Mouse (Mus musculus) MEL (cell line): ENCODE measurements at regions not wholly inside any gene's neighbourhood (a gene's known extent, or its start where the extent isn't known, plus 50 kb on each side); places are given as distances from the start of the nearest gene placed in this dataset.

Experiments
- DNase-seq: peaks from one replicate; pipeline ENCODE4 v3.0.0; 2011; ENCODE audit warnings: low read depth, low spot score
- H3K27ac ChIP-seq: 2 replicates; pipeline ENCODE4 v1.5.1; 2012; ENCODE audit warnings: low read depth, mild to moderate bottlenecking, control low read depth, low read length, moderate library complexity; ENCODE audit not compliant: control insufficient read depth
- H3K27me3 ChIP-seq, 2 experiments: fragments of 150-350 bp in 1 of 2; sonication (generic) in 1 of 2; 2 replicates each; pipeline ENCODE4 v1.6.1; 2012; ENCODE audit warnings: low read length in 2 of 2, mild to moderate bottlenecking in 2 of 2, improper control_type of control experiment in 1 of 2, moderate library complexity in 1 of 2; ENCODE audit not compliant: insufficient read depth in 2 of 2, control insufficient read depth in 1 of 2
- H3K36me3 ChIP-seq, 2 experiments: 2 replicates each; pipeline ENCODE4 v1.6.1; 2012 to 2014; ENCODE audit warnings: low read length in 2 of 2, improper control_type of control experiment in 1 of 2, inconsistent platforms in 1 of 2, mild to moderate bottlenecking in 1 of 2; ENCODE audit not compliant: insufficient read depth in 2 of 2, control insufficient read depth in 1 of 2
- H3K4me1 ChIP-seq, 2 experiments: fragments of 150-350 bp in 1 of 2; sonication (generic) in 1 of 2; 2 replicates each; pipeline ENCODE4 v1.6.1; 2012; ENCODE audit warnings: low read length in 2 of 2, improper control_type of control experiment in 1 of 2, mild to moderate bottlenecking in 1 of 2; ENCODE audit not compliant: insufficient read depth in 2 of 2, control insufficient read depth in 1 of 2
- H3K4me3 ChIP-seq, 2 experiments: fragments of 150-350 bp in 1 of 2; sonication (generic) in 1 of 2; 2 replicates each; pipeline ENCODE4 v1.5.1; 2012; ENCODE audit warnings: low read depth in 2 of 2, low read length in 2 of 2, mild to moderate bottlenecking in 2 of 2, moderate library complexity in 2 of 2, control low read depth in 1 of 2, improper control_type of control experiment in 1 of 2; ENCODE audit not compliant: control insufficient read depth in 1 of 2, insufficient read depth in 1 of 2
- H3K79me2 ChIP-seq: 2 replicates; pipeline ENCODE4 v1.6.1; 2012; ENCODE audit warnings: mild to moderate bottlenecking, low read length, moderate library complexity; ENCODE audit not compliant: control insufficient read depth, poor library complexity, insufficient read depth
- H3K9ac ChIP-seq: 2 replicates; pipeline ENCODE4 v1.6.1; 2012; ENCODE audit warnings: low read depth, mild to moderate bottlenecking, control low read depth, low read length, moderate library complexity; ENCODE audit not compliant: control insufficient read depth, poor library complexity, severe bottlenecking
- H3K9me3 ChIP-seq: fragments of 150-350 bp; sonication (generic); replicated peaks from 2 replicates; pipeline ENCODE4 v1.6.1; 2012; ENCODE audit warnings: mild to moderate bottlenecking, low read length, improper control_type of control experiment, moderate library complexity; ENCODE audit not compliant: insufficient read depth
- CHD1 ChIP-seq: IDR thresholded peaks from 2 replicates; pipeline ENCODE4 v1.6.1; 2012; ENCODE audit warnings: low read depth, mild to moderate bottlenecking, inconsistent platforms, low read length, improper control_type of control experiment
- CTCF ChIP-seq, 3 experiments: IDR thresholded peaks in 2 of 3; conservative IDR thresholded peaks in 1 of 3; 2 replicates each; pipeline ENCODE4 v1.5.1; 2011 to 2012; ENCODE audit warnings: low read length in 3 of 3, low read depth in 2 of 3, mild to moderate bottlenecking in 2 of 3, improper control_type of control experiment in 1 of 3, inconsistent platforms in 1 of 3, mixed read lengths in 1 of 3, moderate library complexity in 1 of 3; ENCODE audit not compliant: control insufficient read depth in 1 of 3, insufficient read depth in 1 of 3, poor library complexity in 1 of 3, severe bottlenecking in 1 of 3
- EP300 ChIP-seq, 2 experiments: IDR thresholded peaks; 2 replicates each; pipeline ENCODE4 v1.6.1; 2011; ENCODE audit warnings: improper control_type of control experiment in 2 of 2, low read length in 2 of 2, low read depth in 1 of 2, mild to moderate bottlenecking in 1 of 2
- ETS1 ChIP-seq: IDR thresholded peaks from 2 replicates; pipeline ENCODE4 v1.6.1; 2012; ENCODE audit warnings: low read depth, mild to moderate bottlenecking, inconsistent platforms, low read length, improper control_type of control experiment, moderate library complexity
- GABPA ChIP-seq: IDR thresholded peaks from 2 replicates; pipeline ENCODE4 v1.6.1; 2012; ENCODE audit warnings: low read depth, mild to moderate bottlenecking, inconsistent platforms, low read length, improper control_type of control experiment, moderate library complexity
- GATA1 ChIP-seq: IDR thresholded peaks from 2 replicates; pipeline ENCODE4 v1.6.1; 2011; ENCODE audit warnings: low read depth, low read length, improper control_type of control experiment
- KAT2A ChIP-seq: conservative IDR thresholded peaks from 2 replicates; pipeline ENCODE4 v1.6.1; 2012; ENCODE audit warnings: low read depth, low read length, improper control_type of control experiment, inconsistent platforms
- MAFK ChIP-seq: IDR thresholded peaks from 2 replicates; pipeline ENCODE4 v1.6.1; 2011; ENCODE audit warnings: low read depth, mild to moderate bottlenecking, low read length, improper control_type of control experiment, borderline replicate concordance
- MAX ChIP-seq: IDR thresholded peaks from 2 replicates; pipeline ENCODE4 v1.6.1; 2011; ENCODE audit warnings: low read length, improper control_type of control experiment
- MAZ ChIP-seq: IDR thresholded peaks from 2 replicates; pipeline ENCODE4 v1.6.1; 2012; ENCODE audit warnings: low read depth, mild to moderate bottlenecking, inconsistent platforms, low read length, improper control_type of control experiment
- MEF2A ChIP-seq: IDR thresholded peaks from 2 replicates; pipeline ENCODE4 v1.6.1; 2014; ENCODE audit warnings: low read depth, mild to moderate bottlenecking, inconsistent platforms, low read length, improper control_type of control experiment; ENCODE audit not compliant: poor library complexity, insufficient replicate concordance, severe bottlenecking; ENCODE audit errors: extremely low read depth
- MXI1 ChIP-seq: IDR thresholded peaks from 2 replicates; pipeline ENCODE4 v1.6.1; 2011; ENCODE audit warnings: mild to moderate bottlenecking, low read depth, low read length, improper control_type of control experiment
- MYB ChIP-seq: IDR thresholded peaks from 2 replicates; pipeline ENCODE4 v1.6.1; 2011; ENCODE audit warnings: mild to moderate bottlenecking, low read depth, low read length, improper control_type of control experiment
- MYC ChIP-seq: IDR thresholded peaks from 2 replicates; pipeline ENCODE4 v1.6.1; 2011; ENCODE audit warnings: low read depth, mild to moderate bottlenecking, low read length, improper control_type of control experiment, moderate library complexity
- NELFE ChIP-seq: IDR thresholded peaks from 2 replicates; pipeline ENCODE4 v1.6.1; 2011; ENCODE audit warnings: low read depth, low read length, improper control_type of control experiment
- POLR2A ChIP-seq, 2 experiments: IDR thresholded peaks; 2 replicates each; pipeline ENCODE4 v1.6.1; 2011 to 2012; ENCODE audit warnings: low read length in 2 of 2, mild to moderate bottlenecking in 2 of 2, control low read depth in 1 of 2, improper control_type of control experiment in 1 of 2, low read depth in 1 of 2, moderate library complexity in 1 of 2; ENCODE audit not compliant: control insufficient read depth in 1 of 2, insufficient read depth in 1 of 2, poor library complexity in 1 of 2
- POLR2AphosphoS2 ChIP-seq: IDR thresholded peaks from 2 replicates; pipeline ENCODE4 v1.6.1; 2011; ENCODE audit warnings: low read length, improper control_type of control experiment
- POLR2AphosphoS5 ChIP-seq: IDR thresholded peaks from 2 replicates; pipeline ENCODE4 v1.6.1; 2012; ENCODE audit warnings: low read depth, borderline replicate concordance, mild to moderate bottlenecking, inconsistent platforms, low read length, moderate library complexity, mixed read lengths
- RAD21 ChIP-seq: IDR thresholded peaks from 2 replicates; pipeline ENCODE4 v1.6.1; 2011; ENCODE audit warnings: mild to moderate bottlenecking, low read depth, low read length, improper control_type of control experiment
- RCOR1 ChIP-seq: IDR thresholded peaks from 2 replicates; pipeline ENCODE4 v1.6.1; 2012; ENCODE audit warnings: low read depth, mild to moderate bottlenecking, inconsistent platforms, low read length, improper control_type of control experiment
- SMC3 ChIP-seq: IDR thresholded peaks from 2 replicates; pipeline ENCODE4 v1.6.1; 2011; ENCODE audit warnings: low read depth, low read length, improper control_type of control experiment
- TAL1 ChIP-seq: IDR thresholded peaks from 2 replicates; pipeline ENCODE4 v1.6.1; 2012; ENCODE audit warnings: mild to moderate bottlenecking, inconsistent platforms, low read length, moderate library complexity, mixed read lengths
- TBP ChIP-seq: IDR thresholded peaks from 2 replicates; pipeline ENCODE4 v1.8.0; 2011; ENCODE audit warnings: low read depth, low read length, improper control_type of control experiment
- ZC3H11A ChIP-seq: IDR thresholded peaks from 2 replicates; pipeline ENCODE4 v1.6.1; 2012; ENCODE audit warnings: low read depth, mild to moderate bottlenecking, inconsistent platforms, low read length, improper control_type of control experiment

GRCm38 (mm10) chr4:47595841-47596240, 121.4 kb downstream of the Sec61b start:
- H3K27me3 ChIP-seq = no peaks in the 10 kb centered on the region; a peak in 1 of 4 replicates
- no peak overlapping the region for H3K9ac ChIP-seq
- DNase-seq = no peak
- no peaks in the 10 kb centered on the region for H3K36me3 ChIP-seq
- no peak for TF ChIP-seq MXI1
- no peak for TF ChIP-seq MAX
- TF ChIP-seq POLR2A (IDR thresholded peaks at IDR 0.05; ENCODE audit: control insufficient read depth in 1 of 2, insufficient read depth in 1 of 2, low read depth in 1 of 2, low read length in 2 of 2, poor library complexity in 1 of 2) = no peak
- TF ChIP-seq, all 39 proteins: peak for 0
- no peak overlapping the region for H3K4me3 ChIP-seq
- H3K9me3 ChIP-seq = no peaks in the 10 kb centered on the region
- no peaks in the 10 kb centered on the region for H3K79me2 ChIP-seq
- no peak overlapping the region for H3K27ac ChIP-seq
- H3K4me1 ChIP-seq = no peaks in the 10 kb centered on the region

GRCm38 (mm10) chr4:47597586-47597985, 123.1 kb downstream of the Sec61b start:
- H3K79me2 ChIP-seq = no peaks in the 10 kb centered on the region
- TF ChIP-seq MEF2A (no peak), KAT2A (no peak), TBP (no peak), ZC3H11A (no peak), MAZ (no peak), RCOR1 (no peak)
- no peaks in the 10 kb centered on the region for H3K36me3 ChIP-seq
- no peaks in the 10 kb centered on the region for H3K4me1 ChIP-seq
- no peak overlapping the region for H3K4me3 ChIP-seq
- no peaks in the 10 kb centered on the region for H3K9me3 ChIP-seq
- H3K27ac ChIP-seq = no peak overlapping the region
- H3K9ac ChIP-seq = no peak overlapping the region
- no peaks in the 10 kb centered on the region for H3K27me3 ChIP-seq
- no peak for DNase-seq

- Histone ChIP-seq H3K4me1 (no peaks in the 10 kb centered on the region), H3K9me3 (no peaks in the 10 kb centered on the region), H3K27me3 (no peaks in the 10 kb centered on the region), H3K27ac (no peak overlapping the region), H3K79me2 (no peaks in the 10 kb centered on the region), H3K9ac (no peak overlapping the region), H3K36me3 (no peaks in the 10 kb centered on the region), H3K4me3 (no peak overlapping the region)
- DNase-seq = peak; percentile 6
- TF ChIP-seq ETS1 = no peak
- no peak for TF ChIP-seq TAL1
- TF ChIP-seq SMC3 = peak; percentile 63
- TF ChIP-seq POLR2AphosphoS2 = no peak
- TF ChIP-seq MYC = no peak
- TF ChIP-seq POLR2AphosphoS5 = no peak
- peak; percentile 8 to 52 (median 33); a peak in 3 of 6 replicates for TF ChIP-seq CTCF (IDR thresholded peaks at IDR 0.05 in 2 of 3, conservative IDR thresholded peaks at IDR 0.05 in 1 of 3; ENCODE audit: control insufficient read depth in 1 of 3, insufficient read depth in 1 of 3, low read depth in 2 of 3, low read length in 3 of 3, poor library complexity in 1 of 3, severe bottlenecking in 1 of 3)
- no peak for TF ChIP-seq GATA1
- TF ChIP-seq MAFK = no peak
- peak; percentile 17 for TF ChIP-seq RAD21
- TF ChIP-seq ZC3H11A = peak; percentile 21; the same call in 1 of the 2 replicates
- TF ChIP-seq EP300 (IDR thresholded peaks at IDR 0.05; ENCODE audit: low read depth in 1 of 2, low read length in 2 of 2) = no peak
- TF ChIP-seq GABPA = no peak
- TF ChIP-seq NELFE = no peak
- no peak for TF ChIP-seq MXI1
- no peak for TF ChIP-seq MYB
- no peak for TF ChIP-seq KAT2A
- no peak for TF ChIP-seq CHD1
- TF ChIP-seq POLR2A (IDR thresholded peaks at IDR 0.05; ENCODE audit: control insufficient read depth in 1 of 2, insufficient read depth in 1 of 2, low read depth in 1 of 2, low read length in 2 of 2, poor library complexity in 1 of 2) = no peak
These were observed 123.8 kb downstream of the Sec61b start for GRCm38 (mm10) chr4:47598216-47598615.
